Mouse (Mus musculus) heart, embryonic 15.5 days (tissue): ENCODE data around the gene Pgm3. TPM values are rescaled to one million over a fixed set of nuclear protein-coding genes. Genes with fewer than 3 reads are reported as not detected.

Experiments used
- ATAC-seq: fragments of 200-750 bp; cut with Nextera tagmentation; replicated peaks from 2 replicates; pipeline ENCODE4 v1.8.0; 2017; ENCODE audit warnings: low read depth, moderate TSS enrichment; ENCODE audit not compliant: insufficient number of reproducible peaks, insufficient read depth, low FRiP score
- H3K27ac ChIP-seq: fragments of 300-500 bp; sonication (generic); 2 replicates; pipeline ENCODE4 v1.5.1; 2015; ENCODE audit warnings: mild to moderate bottlenecking, inconsistent platforms
- H3K27me3 ChIP-seq: fragments of 300-500 bp; sonication (generic); 2 replicates; pipeline ENCODE4 v1.6.1; 2015; ENCODE audit warnings: inconsistent platforms
- H3K36me3 ChIP-seq: fragments of 300-500 bp; sonication (generic); 2 replicates; pipeline ENCODE4 v1.6.1; 2015; ENCODE audit warnings: mild to moderate bottlenecking, inconsistent platforms
- H3K4me1 ChIP-seq: fragments of 300-500 bp; sonication (generic); replicated peaks from 2 replicates; pipeline ENCODE4 v1.6.1; 2015; ENCODE audit warnings: inconsistent platforms
- H3K4me2 ChIP-seq: fragments of 300-500 bp; sonication (generic); 2 replicates; pipeline ENCODE4 v1.6.1; 2015; ENCODE audit warnings: inconsistent platforms, mild to moderate bottlenecking, moderate library complexity
- H3K4me3 ChIP-seq: fragments of 300-500 bp; sonication (generic); 2 replicates; pipeline ENCODE4 v1.5.1; 2015; ENCODE audit warnings: mild to moderate bottlenecking, inconsistent platforms
- H3K9ac ChIP-seq: fragments of 300-500 bp; sonication (generic); 2 replicates; pipeline ENCODE4 v1.6.1; 2015; ENCODE audit warnings: mild to moderate bottlenecking, inconsistent platforms
- H3K9me3 ChIP-seq: fragments of 300-500 bp; sonication (generic); replicated peaks from 2 replicates; pipeline ENCODE4 v1.6.1; 2016; ENCODE audit warnings: inconsistent platforms
- WGBS: fragments of 180-500 bp; shearing (Covaris S2); methylation state at CpG from one replicate; pipeline ENCODE4 v1.1.7; 2015; ENCODE audit warnings: mixed read lengths; 5-methylcytosine and 5-hydroxymethylcytosine counted together
- polyA plus RNA-seq: library from polyadenylated mRNA; unstranded; fragments of >200 nt; fragmentation: Nextera tagmentation; extraction: Ambion mirVana; gene quantifications from 2 replicates; pipeline ENCODE4 v1.2.1, GENCODE M21; 2015

Gene Pgm3
- polyA plus RNA-seq, 1 experiment from 2014 or later, result 17.5 TPM

DNA sequence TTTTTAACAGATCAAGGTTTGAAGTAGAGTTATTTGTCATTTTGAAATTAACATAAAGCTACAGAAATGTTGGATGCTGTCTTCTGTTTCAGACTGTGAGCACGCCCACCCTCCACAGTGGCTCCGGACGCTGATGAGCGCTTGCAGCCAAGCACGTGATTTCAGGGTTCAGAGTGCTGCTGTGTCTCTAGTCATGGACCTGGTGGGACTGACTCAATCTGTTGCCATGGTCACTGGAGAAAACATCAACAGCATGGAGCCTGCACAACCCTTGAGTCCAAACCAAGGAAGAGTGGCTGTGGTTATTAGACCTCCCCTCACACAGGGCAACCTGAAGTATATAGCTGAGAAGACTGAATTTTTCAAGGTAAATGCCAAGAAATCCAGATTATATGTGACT lies 57.9 kb downstream of the Pgm3 start:
- H3K36me3 ChIP-seq, result peaks cover 32% of the 10 kb centered on the region

GRCm38 (mm10) chr9:86507437-86507836 lies 64.2 kb downstream of the Pgm3 start:
- H3K4me3 ChIP-seq, result no peak overlapping the region
- no peaks in the 10 kb centered on the region for H3K9me3 ChIP-seq
- no peak overlapping the region for H3K9ac ChIP-seq
- 80% methylated on average over 4 of the region's 4 CpGs for WGBS
- no peak for ATAC-seq
- no peak overlapping the region for H3K27ac ChIP-seq
- H3K36me3 ChIP-seq, result peaks cover 7% of the 10 kb centered on the region
- H3K27me3 ChIP-seq, result no peaks in the 10 kb centered on the region
- no peaks in the 10 kb centered on the region for H3K4me1 ChIP-seq
- no peak overlapping the region for H3K4me2 ChIP-seq

More for the DNA sequence above, 57.9 kb downstream of the Pgm3 start:
- H3K4me3 ChIP-seq, result no peak overlapping the region
- no peak overlapping the region for H3K9ac ChIP-seq
- H3K9me3 ChIP-seq, result no peaks in the 10 kb centered on the region
- H3K4me2 ChIP-seq, result no peak overlapping the region
- WGBS, result 72% methylated on average over 5 of the region's 5 CpGs
- no peak overlapping the region for H3K27ac ChIP-seq
- no peaks in the 10 kb centered on the region for H3K27me3 ChIP-seq
- H3K4me1 ChIP-seq, result no peaks in the 10 kb centered on the region
- ATAC-seq, result no peak

Other genes starting within 250 kb of the Pgm3 start
- 2.9 TPM in 2 replicates for gene Ube2cbp, start 106.9 kb downstream of the Pgm3 start, polyA plus RNA-seq
- 9.9 and 11.0 TPM in 2 replicates for gene Dop1a, start 104.7 kb downstream of the Pgm3 start, polyA plus RNA-seq
- gene Rwdd2a, start 149 bp upstream of the Pgm3 start, polyA plus RNA-seq, result 3.6 and 3.7 TPM in 2 replicates
- gene Me1, start 124.1 kb upstream of the Pgm3 start, polyA plus RNA-seq, result 27.9 and 32.4 TPM in 2 replicates
- 46.5 and 56.4 TPM in 2 replicates for gene Prss35, start 171.8 kb upstream of the Pgm3 start, polyA plus RNA-seq